Mouse (Mus musculus) hindbrain, embryonic 14.5 days (tissue): ENCODE results near the gene Stk11ip. TPM values are rescaled to one million over a fixed set of nuclear protein-coding genes. Genes with fewer than 3 reads are reported as not detected.

ENCODE experiments used
- ATAC-seq: fragments of 200-750 bp; cut with Nextera tagmentation; 2 replicates; pipeline ENCODE4 v1.8.0; 2017; ENCODE audit warnings: moderate number of reproducible peaks, mild to moderate bottlenecking, moderate TSS enrichment, moderate library complexity; ENCODE audit not compliant: low FRiP score
- DNase-seq: peaks from one replicate; pipeline ENCODE4 v3.0.0-alpha.2; 2015; ENCODE audit warnings: low spot score
- H3K27ac ChIP-seq: fragments of 300-500 bp; sonication (generic); 2 replicates; pipeline ENCODE4 v1.5.1; 2014; ENCODE audit warnings: mild to moderate bottlenecking, moderate library complexity
- H3K27me3 ChIP-seq: fragments of 300-500 bp; sonication (generic); 2 replicates; pipeline ENCODE4 v1.6.1; 2014; ENCODE audit warnings: mild to moderate bottlenecking, low read length, mixed read lengths; ENCODE audit not compliant: control insufficient read depth, insufficient read depth
- H3K36me3 ChIP-seq: fragments of 300-500 bp; sonication (generic); replicated peaks from 2 replicates; pipeline ENCODE4 v1.6.1; 2014; ENCODE audit not compliant: control insufficient read depth, insufficient read depth
- H3K4me1 ChIP-seq: fragments of 300-500 bp; sonication (generic); replicated peaks from 2 replicates; pipeline ENCODE4 v1.6.1; 2014; ENCODE audit warnings: antibody characterized with exemption, low read length, mixed read lengths; ENCODE audit not compliant: control insufficient read depth, insufficient read depth
- H3K4me2 ChIP-seq: fragments of 300-500 bp; sonication (generic); replicated peaks from 2 replicates; pipeline ENCODE4 v1.6.1; 2014; ENCODE audit warnings: mild to moderate bottlenecking, moderate library complexity
- H3K4me3 ChIP-seq: fragments of 300-500 bp; sonication (generic); replicated peaks from 2 replicates; pipeline ENCODE4 v1.5.1; 2014; ENCODE audit warnings: mild to moderate bottlenecking, low read length
- H3K9ac ChIP-seq: fragments of 300-500 bp; sonication (generic); 2 replicates; pipeline ENCODE4 v1.6.1; 2014
- H3K9me3 ChIP-seq: fragments of 300-500 bp; sonication (generic); 2 replicates; pipeline ENCODE4 v1.6.1; 2016; ENCODE audit warnings: low read length; ENCODE audit not compliant: control insufficient read depth
- whole genome bisulfite sequencing: fragments of 180-500 bp; shearing (Covaris S2); extraction: QIAGEN DNeasy Blood & Tissue Kit; methylation state at CpG from one replicate; pipeline ENCODE4 v1.1.7; 2014; 5-methylcytosine and 5-hydroxymethylcytosine counted together
- polyA plus RNA-seq: library from polyadenylated mRNA; unstranded; fragments of >200 nt; fragmentation: Nextera tagmentation; extraction: Ambion mirVana; gene quantifications from 2 replicates; pipeline ENCODE4 v1.2.1, GENCODE M21; 2014

The Stk11ip gene
- polyA plus RNA-seq, 1 experiment from 2014 or later, result 17.9 TPM

GRCm38 (mm10) chr1:75533325-75534252 lies 12.3 kb downstream of the Stk11ip start:
- H3K4me2 ChIP-seq, result no peak overlapping the region
- peaks cover 72% of the 10 kb centered on the region for H3K36me3 ChIP-seq
- no peak overlapping the region for H3K4me3 ChIP-seq
- H3K4me1 ChIP-seq, result no peaks in the 10 kb centered on the region
- 92% methylated on average over 19 of the region's 19 CpGs for WGBS
- ATAC-seq (no peak), DNase-seq (no peak)
- H3K27me3 ChIP-seq, result no peaks in the 10 kb centered on the region
- H3K9ac ChIP-seq, result no peak overlapping the region
- no peak overlapping the region for H3K27ac ChIP-seq
- no peaks in the 10 kb centered on the region for H3K9me3 ChIP-seq

GRCm38 (mm10) chr1:75537587-75537986 lies 16.3 kb downstream of the Stk11ip start:
- DNase-seq, result no peak
- 89% methylated on average over 2 of the region's 2 CpGs for whole genome bisulfite sequencing
- Histone ChIP-seq H3K4me1 (no peaks in the 10 kb centered on the region), H3K9me3 (no peaks in the 10 kb centered on the region), H3K27ac (no peak overlapping the region), H3K36me3 (peaks cover 39% of the 10 kb centered on the region), H3K4me2 (no peak overlapping the region), H3K4me3 (no peak overlapping the region), H3K27me3 (no peaks in the 10 kb centered on the region), H3K9ac (no peak overlapping the region)
- no peak for ATAC-seq

DNA sequence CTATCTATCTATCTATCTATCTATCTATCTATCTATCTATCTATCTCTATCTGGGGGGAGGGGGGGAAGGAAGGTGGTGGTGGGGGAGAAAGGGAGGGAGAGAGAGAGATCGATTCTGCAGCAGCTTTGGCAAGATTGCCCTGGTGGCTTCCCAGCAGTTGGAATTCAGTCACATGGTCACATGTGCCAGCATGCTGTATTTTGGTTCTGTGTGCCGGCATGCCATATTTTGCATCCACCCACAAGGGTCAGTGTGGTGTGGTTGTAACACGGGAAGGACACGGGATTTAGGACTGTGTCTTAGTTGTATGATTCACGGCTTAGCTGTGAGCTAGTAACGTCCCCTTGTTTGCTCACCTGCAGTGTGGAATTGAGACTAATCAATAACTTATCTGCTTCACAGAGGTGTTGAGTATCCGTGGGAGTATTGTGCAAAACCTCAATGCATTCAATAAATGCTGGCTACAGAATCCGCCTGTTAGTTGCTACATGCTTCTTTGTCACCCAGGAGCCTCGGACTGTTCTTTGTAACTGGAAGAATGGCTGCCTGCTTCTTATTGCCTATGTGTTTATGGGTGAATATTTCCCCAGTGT lies 17.4 kb downstream of the Stk11ip start:
- WGBS, result 83% methylated on average over 9 of the region's 9 CpGs
- Histone ChIP-seq H3K27ac (no peak overlapping the region), H3K4me3 (no peak overlapping the region), H3K4me1 (no peaks in the 10 kb centered on the region), H3K9me3 (no peaks in the 10 kb centered on the region), H3K27me3 (no peaks in the 10 kb centered on the region), H3K36me3 (peaks cover 31% of the 10 kb centered on the region), H3K9ac (no peak overlapping the region), H3K4me2 (no peak overlapping the region)
- DNase-seq, result no peak
- ATAC-seq, result no peak

DNA sequence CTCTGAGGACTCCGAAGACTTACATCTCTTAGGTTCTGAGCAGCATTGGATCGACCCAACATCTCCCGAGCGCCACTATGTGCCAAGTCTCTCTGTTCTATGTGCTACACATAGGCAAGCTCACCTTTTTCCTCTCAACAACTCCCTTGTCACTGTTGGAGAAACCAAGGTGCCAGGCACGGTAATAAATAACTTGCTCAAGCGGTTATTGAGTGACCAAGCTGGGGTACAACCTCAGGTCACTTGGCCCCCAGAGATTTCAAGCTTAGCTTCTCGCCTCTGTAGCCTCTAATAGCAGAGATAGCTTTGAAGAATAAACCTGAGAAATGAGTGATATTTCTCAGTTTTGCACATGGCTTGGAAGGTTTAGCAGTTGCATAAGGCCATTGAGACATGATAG lies 20.2 kb downstream of the Stk11ip start:
- H3K27me3 ChIP-seq, result no peaks in the 10 kb centered on the region
- H3K4me3 ChIP-seq, result no peak overlapping the region
- H3K4me1 ChIP-seq, result 0 out of 2 replicates have a peak, but pooled peaks cover 6% of the 10 kb centered on the region
- peaks cover 5% of the 10 kb centered on the region; the same call in 1 of the 2 replicates for H3K36me3 ChIP-seq
- no peak for DNase-seq
- 95% methylated on average over 7 of the region's 7 CpGs for WGBS
- no peaks in the 10 kb centered on the region for H3K9me3 ChIP-seq
- H3K27ac ChIP-seq, result no peak overlapping the region
- H3K9ac ChIP-seq, result no peak overlapping the region
- ATAC-seq, result no peak
- H3K4me2 ChIP-seq, result no peak overlapping the region

GRCm38 (mm10) chr1:75544351-75544750 lies 23.0 kb downstream of the Stk11ip start:
- Histone ChIP-seq H3K4me3 (no peak overlapping the region), H3K9ac (no peak overlapping the region), H3K27ac (no peak overlapping the region), H3K9me3 (no peaks in the 10 kb centered on the region), H3K4me2 (no peak overlapping the region), H3K4me1 (peaks cover 15% of the 10 kb centered on the region), H3K27me3 (no peaks in the 10 kb centered on the region), H3K36me3 (peaks cover 7% of the 10 kb centered on the region; the same call in 1 of the 2 replicates)
- 96% methylated on average over 6 of the region's 6 CpGs for WGBS
- ATAC-seq, result no peak
- DNase-seq, result no peak

DNA sequence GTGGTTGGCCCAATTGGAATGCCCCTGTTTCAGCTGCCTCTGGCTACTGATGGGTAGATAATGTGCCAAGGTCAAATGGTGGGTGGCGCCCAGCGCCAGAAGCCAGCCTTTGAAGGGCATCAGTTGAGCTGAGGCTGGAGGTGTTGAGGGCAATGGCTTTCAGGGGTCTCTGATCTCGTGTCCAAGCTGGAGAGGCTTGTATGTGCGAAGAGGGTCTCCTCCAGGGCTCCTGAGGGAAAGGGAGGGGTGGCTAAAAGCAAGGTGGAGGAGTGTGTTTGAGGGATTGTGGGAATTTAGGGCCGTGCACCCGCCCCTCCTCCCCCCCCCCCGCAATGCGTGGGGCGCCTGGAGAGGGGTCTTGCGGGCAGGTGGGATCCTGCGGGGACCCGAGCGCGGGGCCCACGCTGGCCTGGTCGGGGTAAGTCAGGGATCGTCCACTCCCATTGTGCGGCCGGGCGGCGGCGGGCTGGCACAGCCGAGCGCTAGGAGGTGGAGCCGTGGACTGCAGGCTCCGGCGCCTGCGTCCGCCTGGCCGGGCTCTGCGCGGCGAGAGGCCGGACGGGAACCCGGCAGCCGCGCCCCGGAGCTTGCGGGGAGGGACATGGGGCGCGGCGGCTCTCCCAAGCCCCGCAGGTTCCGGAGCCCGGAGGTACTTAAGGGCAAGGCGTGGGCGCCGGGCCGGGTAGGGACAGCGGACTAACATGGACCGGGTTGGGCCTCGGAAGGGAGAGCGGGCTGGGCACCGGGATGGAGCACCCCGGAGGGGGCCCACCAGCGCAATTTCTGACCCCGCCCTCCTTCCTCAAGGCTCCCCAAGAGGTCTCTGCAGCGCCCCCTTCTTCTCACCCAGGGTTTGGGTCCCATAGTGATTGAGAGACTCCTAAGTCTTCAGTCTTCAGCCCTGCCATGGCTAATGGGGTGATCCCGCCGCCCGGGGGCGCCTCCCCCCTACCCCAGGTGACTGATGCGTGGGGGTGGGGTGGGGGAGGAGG lies 24.9 kb downstream of the Stk11ip start, which contains the start of gene Slc4a3:
TSS of gene Slc4a3 (plus strand) at position 302 of the 992 bp plus-strand sequence.
- Histone ChIP-seq H3K4me2 (peak within 1 kb of the TSS; percentile 53), H3K9me3 (no peaks in the 10 kb centered on the region), H3K27me3 (no peaks in the 10 kb centered on the region), H3K27ac (peak within 1 kb of the TSS; percentile 82), H3K4me1 (peaks cover 15% of the 10 kb centered on the region), H3K36me3 (peaks cover 19% of the 10 kb centered on the region), H3K9ac (peak within 1 kb of the TSS; percentile 92), H3K4me3 (peak within 1 kb of the TSS; percentile 78)
- peak; percentile 88 for ATAC-seq
- DNase-seq, result peak; percentile 63
- 1% methylated on average over 52 of the region's 64 CpGs for WGBS

DNA sequence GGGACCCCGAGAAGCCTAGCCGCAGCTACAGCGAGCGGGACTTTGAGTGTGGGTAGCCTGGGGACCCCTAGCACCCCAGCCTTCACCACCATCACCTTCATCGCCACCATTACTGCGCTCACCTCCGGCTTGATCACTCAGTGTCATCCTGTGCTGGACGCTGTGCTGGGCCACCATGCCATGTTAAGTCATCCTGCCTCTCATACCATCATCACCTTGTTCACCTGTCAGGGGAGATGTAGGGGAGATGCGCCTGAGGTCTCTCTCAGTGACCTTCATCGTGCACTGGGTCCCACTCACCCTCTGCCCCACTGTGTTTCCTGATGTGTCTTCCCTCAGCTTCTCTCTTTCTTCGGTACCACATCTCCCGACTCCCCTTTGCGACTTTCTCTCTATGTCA lies 26.0 kb downstream of the Stk11ip start:
- Histone ChIP-seq H3K27ac (no peak overlapping the region), H3K36me3 (peaks cover 30% of the 10 kb centered on the region), H3K9ac (no peak overlapping the region), H3K4me2 (peak overlapping the region; percentile 53), H3K4me1 (peaks cover 15% of the 10 kb centered on the region), H3K4me3 (peak overlapping the region; percentile 78; the same call in 1 of the 2 replicates), H3K27me3 (no peaks in the 10 kb centered on the region), H3K9me3 (no peaks in the 10 kb centered on the region)
- WGBS, result 96% methylated on average over 13 of the region's 13 CpGs
- DNase-seq (no peak), ATAC-seq (no peak)

DNA sequence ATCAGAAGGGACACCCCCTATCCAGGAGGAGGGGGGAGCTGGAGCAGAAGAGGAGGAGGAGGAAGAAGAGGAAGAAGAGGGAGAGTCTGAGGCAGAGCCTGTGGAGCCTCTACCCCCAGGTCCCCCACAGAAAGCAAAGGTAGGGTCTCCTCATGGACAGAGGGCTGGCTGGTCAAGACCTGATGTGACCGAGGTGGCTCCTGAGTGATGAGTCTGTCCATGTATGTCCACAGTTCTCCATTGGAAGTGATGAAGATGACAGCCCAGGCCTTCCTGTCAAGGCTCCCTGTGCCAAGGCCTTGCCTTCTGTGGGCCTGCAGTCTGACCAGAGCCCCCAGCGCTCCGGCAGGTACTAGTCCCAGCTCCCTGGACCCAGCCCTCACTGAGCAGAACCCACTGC lies 26.8 kb downstream of the Stk11ip start:
- no peak overlapping the region for H3K9ac ChIP-seq
- peaks cover 15% of the 10 kb centered on the region for H3K4me1 ChIP-seq
- ATAC-seq (no peak), DNase-seq (no peak)
- H3K4me2 ChIP-seq, result no peak overlapping the region
- H3K36me3 ChIP-seq, result peaks cover 37% of the 10 kb centered on the region
- H3K27ac ChIP-seq, result no peak overlapping the region
- H3K9me3 ChIP-seq, result no peaks in the 10 kb centered on the region
- no peaks in the 10 kb centered on the region for H3K27me3 ChIP-seq
- 96% methylated on average over 3 of the region's 3 CpGs for WGBS
- no peak overlapping the region for H3K4me3 ChIP-seq
